Mouse (Mus musculus): ENCODE results near the gene Slc2a2.

The Slc2a2 gene

GRCm38 (mm10) chr3:28697797-28698196 lies at the start of gene Slc2a2:
TSS of gene Slc2a2 (plus strand) at chr3:28697903.
- DNase-seq, result no peak

- no peak for DNase-seq
Observed at GRCm38 (mm10) chr3:28652574-28652973, 45.1 kb upstream of the Slc2a2 start.

DNA sequence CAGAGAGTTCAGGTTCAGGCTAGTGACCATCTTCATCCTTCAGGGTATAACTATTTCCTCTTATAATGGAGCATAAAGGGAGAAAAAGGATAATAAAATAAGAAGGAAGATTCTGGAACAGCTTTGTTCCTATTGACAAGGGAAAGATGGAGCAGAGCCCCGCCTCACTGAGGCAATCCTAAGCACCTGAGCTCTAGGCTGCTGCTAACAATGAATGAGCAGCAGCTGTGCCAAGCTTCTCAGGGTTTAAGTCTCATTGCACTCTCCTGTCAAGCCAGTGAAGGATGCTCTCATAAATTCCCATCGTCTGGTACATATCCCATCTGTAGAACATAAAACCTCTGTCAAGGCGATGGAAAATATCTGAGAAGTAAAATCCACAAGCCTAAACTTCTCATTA lies 44.7 kb upstream of the Slc2a2 start:
- DNase-seq, result no peak

DNA sequence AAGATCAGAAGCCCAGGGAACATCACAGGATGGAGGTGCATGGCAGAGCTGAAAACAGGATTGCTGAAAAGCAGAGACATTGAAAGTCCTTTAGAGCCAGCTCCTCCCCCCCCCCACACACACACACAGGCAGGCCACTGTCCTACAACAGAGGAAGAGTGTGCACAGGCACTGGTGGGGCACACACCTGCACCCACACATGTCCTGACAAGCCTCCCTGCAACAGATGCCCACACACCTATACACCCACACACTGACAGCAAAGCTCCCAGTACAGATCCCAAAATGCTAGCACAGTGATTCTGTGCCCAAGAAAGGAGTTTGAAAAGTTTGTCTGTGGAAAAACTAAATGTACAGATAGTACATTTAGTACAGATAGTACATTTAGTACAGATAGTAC lies 43.0 kb upstream of the Slc2a2 start:
- DNase-seq, result no peak

DNA sequence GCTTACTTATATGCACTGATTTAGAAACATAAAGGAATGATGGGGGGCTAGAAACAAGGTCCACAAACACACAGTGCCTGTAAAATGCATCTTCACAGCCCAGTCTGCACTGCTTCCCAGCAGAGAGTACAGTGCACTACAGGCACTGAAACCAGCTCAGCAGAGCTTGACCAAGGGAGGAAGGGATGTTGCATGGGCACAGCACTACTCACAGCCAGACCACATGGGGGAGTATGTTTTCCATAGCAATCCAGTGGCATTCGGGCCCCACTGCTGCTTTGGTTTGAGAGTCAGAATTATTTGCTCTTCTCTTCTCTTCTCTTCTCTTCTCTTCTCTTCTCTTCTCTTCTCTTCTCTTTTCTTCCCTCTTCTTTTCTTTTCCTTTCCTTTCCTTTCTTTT lies 39.4 kb upstream of the Slc2a2 start:
- DNase-seq, result peak; percentile 39 to 65

DNA sequence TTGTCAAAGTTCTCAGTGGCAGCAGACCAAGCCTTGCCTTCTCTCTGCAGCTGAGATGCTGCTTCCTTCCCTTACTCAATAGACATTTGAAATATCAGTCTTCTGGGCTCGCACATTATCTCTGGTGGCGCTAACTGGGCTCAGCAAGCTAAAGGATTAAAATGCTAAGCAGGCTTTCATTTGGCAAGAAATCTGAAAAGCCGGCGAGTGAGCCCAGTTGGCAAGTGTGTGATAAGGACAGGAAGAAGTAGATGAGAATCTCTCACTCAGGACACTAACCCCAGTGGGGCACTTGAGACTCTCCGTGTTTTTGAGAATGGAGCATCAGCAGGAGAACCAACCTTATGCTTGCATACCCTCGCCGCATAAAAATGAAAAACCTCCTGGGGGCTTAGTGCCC lies 16.9 kb upstream of the Slc2a2 start:
- DNase-seq, result no peak

- peak in 1 of 2 experiments; percentile 17 for DNase-seq
Observed at GRCm38 (mm10) chr3:28681866-28682265, 15.8 kb upstream of the Slc2a2 start.

GRCm38 (mm10) chr3:28682411-28682810 lies 15.3 kb upstream of the Slc2a2 start:
- no peak for DNase-seq

GRCm38 (mm10) chr3:28685510-28685909 lies 12.2 kb upstream of the Slc2a2 start:
- DNase-seq, result no peak

GRCm38 (mm10) chr3:28694811-28695210 lies 2.9 kb upstream of the Slc2a2 start:
- DNase-seq, result no peak

DNA sequence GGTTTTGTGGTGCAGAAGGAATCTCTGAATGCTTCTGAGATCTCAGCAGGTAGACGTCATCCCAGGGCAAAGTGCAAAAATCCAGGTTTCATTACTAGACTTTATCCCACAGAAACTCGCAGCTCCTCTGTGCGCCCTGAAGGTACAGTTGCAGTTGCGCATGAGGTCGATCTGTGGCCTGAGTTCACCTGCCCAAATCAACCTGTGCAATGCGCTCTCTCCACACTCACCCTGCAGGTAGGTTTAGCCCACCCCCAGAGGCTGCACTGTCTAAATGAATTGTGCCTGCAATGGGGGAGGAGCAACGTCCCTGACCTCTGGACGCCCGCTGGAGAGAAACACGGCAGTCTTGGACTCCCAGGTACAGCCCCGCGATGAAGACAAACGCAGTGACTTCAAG lies 2.1 kb upstream of the Slc2a2 start:
- peak; percentile 22 to 56 for DNase-seq

GRCm38 (mm10) chr3:28696162-28696561 lies 1.5 kb upstream of the Slc2a2 start:
- no peak for DNase-seq

- no peak for DNase-seq
Observed at GRCm38 (mm10) chr3:28699601-28700000, 1.9 kb downstream of the Slc2a2 start.

DNA sequence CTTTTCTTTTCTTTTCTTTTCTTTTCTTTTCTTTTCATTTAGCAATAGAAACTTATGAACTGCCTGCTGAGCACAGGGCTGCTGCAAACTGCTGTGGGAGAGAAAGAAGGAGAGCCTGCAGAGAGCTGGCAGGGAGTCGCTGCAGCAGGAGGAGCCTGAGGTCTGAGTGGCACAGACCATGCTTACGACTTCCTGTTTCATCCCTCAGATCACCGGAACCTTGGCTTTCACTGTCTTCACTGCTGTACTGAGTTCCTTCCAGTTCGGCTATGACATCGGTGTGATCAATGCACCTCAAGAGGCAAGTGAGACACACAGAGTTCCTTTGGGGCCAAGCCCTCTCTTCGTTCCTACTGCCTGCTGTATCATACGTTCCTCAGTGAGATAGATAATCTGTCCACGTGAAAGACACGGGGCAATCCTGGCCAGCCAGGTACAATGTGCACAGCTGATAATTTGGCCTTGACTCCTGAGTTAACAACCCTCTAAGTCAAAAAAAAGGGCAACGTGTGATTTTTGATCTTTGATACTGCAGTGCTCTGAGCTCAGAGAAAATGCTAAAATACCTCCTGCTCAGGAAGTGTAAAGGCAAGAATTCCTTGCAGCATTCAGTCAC lies 7.9 kb downstream of the Slc2a2 start:
- peak in 1 of 2 experiments; percentile 32 for DNase-seq

DNA sequence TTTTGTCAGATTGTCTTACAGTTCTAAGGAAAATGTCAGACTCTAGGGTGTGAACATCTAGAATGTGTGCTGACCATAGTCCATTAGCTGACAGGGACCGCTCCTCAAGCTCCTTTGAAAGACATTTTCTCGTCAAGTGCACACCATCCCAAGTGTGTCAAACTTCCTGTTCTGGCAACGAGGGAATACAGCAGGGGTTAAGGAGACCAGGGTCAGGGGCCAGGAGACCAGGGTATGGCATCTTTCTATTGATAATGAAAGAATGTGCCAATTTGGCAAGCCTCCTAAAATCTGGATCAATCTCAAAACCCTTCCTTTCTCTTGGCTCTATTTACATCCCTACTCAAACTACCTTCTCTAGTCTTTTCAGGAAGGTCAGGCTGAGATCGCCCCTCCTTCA lies 9.0 kb downstream of the Slc2a2 start:
- DNase-seq, result no peak

- DNase-seq, result no peak
Observed at GRCm38 (mm10) chr3:28709740-28710139, 12.0 kb downstream of the Slc2a2 start.

GRCm38 (mm10) chr3:28713913-28714698 lies 16.4 kb downstream of the Slc2a2 start:
- DNase-seq, result no peak

- DNase-seq, result no peak
Observed at GRCm38 (mm10) chr3:28718521-28718920, 20.8 kb downstream of the Slc2a2 start.

- no peak for DNase-seq
Observed at GRCm38 (mm10) chr3:28721218-28721617, 23.5 kb downstream of the Slc2a2 start.

- peak; percentile 14 to 38 for DNase-seq
Observed at GRCm38 (mm10) chr3:28721838-28722237, 24.1 kb downstream of the Slc2a2 start.

DNA sequence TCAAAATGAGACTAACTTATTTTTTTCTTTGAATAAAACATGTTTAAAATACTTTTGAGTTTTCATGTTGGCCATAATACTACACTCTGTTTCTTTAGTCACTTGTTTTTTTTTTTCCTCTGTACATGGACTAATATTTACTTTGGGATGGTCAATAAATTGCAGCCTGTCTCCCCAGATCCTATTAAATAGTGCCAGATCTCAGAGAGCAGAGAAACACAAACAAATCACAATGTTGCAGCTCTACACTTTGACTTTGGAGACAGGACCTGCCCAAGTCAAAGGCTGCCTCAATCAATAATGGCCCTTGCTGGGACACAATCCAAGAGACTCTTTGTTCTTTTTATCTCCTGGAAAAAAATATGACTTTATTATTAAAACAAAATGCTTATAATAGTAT lies 24.8 kb downstream of the Slc2a2 start:
- DNase-seq, result no peak

DNA sequence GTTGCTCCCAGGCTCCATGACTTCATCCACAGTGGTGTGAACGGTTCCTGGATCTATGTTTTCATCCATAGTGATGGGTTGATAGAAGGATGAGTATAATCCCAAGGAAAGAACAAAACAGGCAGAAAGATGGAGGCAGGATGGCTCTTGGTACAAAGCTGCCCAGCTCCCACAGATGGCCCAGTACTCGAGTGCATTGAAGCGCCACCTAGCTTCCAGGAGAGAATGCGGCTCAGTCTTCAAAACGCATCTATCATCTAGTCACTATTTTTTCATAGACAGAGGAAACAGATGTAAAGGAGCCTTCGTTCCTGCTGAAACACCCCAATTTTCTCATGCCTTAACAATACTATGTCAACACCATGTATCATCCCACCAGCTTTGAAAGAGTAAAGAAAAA lies 25.8 kb downstream of the Slc2a2 start:
- DNase-seq, result no peak

GRCm38 (mm10) chr3:28725203-28725602 lies 27.5 kb downstream of the Slc2a2 start:
- DNase-seq, result no peak

- DNase-seq, result no peak
Observed at GRCm38 (mm10) chr3:28726356-28726755, 28.7 kb downstream of the Slc2a2 start.

DNA sequence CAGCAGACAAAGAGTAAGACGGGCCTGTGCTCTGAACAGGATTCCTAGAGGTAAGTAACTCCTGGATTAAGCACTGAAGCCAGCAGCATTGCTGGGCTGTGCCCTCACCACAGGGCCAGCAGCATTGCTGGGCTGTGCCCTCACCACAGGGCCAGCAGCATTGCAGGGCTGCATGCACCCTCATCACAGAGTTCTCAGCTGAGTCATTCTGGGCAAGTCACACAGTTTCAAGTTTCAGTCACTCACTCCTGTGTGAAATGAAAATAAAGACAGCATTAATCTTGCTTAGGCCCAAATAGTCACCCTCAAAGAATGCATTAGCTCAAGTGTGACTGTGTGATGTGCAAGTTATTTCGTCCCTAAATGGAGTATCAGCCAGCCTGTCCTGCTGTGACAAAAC lies 37.0 kb downstream of the Slc2a2 start:
- no peak for DNase-seq

Data from kidney, postnatal 4 days (tissue).